Mouse (Mus musculus): ENCODE data around the gene Ly6c1.
"Not testable (repeated sequence)": the region's sequence is repeated elsewhere in the genome, so short reads cannot be mapped to it uniquely, and the experiment has no call there.

The Ly6c1 gene

DNA sequence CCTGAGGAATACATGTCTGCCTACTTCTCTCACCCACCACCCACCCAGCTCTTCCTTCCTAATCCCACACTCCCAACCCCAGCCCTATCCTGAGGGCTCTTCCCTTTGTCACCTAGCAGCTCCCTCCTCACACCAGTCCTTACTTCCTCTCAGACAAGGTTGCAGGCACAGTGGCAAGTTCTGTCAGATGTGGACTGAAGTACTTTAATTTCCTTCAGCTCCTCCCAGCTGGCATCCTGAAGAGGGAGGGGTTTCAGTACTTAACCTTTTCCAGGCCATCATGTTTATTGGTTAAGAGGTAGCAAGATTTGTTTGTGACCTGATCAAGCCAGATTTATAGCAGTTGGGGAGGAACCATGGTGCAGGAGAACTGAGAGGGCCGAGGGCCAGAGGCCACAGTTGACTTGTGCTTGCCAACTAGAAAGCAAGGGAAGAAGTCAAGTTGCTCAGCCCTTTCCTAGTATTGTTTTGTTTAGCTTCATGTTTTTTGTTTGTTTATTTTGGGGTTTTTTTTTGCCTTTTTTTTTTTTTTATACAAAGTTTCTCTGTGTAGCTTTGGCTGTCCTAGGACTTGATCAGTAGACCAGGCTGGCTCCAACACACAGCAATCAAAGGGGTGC lies at the start of gene Ly6c1:
Gene Ly6c1, minus strand, starts transcription at position 189 of the 620 bp plus-strand sequence.
- DNase-seq (ENCODE audit: low spot score), result not testable (repeated sequence)

DNA sequence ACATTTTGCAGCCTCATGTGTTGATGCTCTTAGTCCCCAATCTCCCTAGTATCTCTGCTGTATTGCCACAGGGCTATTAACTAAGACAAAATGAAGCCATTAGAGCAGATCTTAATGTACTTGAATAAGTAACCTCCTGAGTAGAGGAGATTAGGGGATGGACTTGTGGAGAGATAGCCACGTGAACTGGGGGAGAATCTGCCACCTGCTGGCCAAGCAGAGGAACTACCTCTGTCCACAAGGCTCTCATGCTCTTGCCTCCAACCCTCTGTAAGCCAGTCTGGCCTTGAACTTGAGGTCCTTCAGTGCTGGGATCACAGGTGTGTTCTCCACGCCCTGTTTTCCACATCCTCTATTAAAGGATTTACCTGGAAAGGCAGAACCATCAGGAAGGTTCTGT lies 39.4 kb upstream of the Ly6c1 start:
- peak; percentile 26 for DNase-seq (ENCODE audit: low spot score)

DNA sequence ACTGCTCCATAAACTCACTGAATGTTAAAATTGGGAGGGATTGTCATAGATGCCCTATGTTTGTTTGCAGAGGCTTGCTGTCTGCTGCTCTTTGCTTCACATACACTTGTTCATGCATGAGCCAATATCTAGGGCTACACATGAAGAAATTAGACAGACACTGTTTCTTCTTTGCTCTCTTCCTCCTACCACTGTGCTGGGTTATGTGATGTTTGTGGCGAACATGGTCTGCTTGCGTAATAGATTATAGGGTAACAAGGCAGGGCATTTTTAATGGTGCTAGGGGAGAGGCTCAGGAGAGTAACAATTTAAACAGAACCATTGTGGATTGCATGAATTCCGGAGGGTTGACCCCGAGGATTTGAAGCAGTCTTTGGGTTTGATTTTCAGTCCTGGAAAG lies 21.3 kb upstream of the Ly6c1 start:
- DNase-seq (ENCODE audit: low spot score), result no peak

DNA sequence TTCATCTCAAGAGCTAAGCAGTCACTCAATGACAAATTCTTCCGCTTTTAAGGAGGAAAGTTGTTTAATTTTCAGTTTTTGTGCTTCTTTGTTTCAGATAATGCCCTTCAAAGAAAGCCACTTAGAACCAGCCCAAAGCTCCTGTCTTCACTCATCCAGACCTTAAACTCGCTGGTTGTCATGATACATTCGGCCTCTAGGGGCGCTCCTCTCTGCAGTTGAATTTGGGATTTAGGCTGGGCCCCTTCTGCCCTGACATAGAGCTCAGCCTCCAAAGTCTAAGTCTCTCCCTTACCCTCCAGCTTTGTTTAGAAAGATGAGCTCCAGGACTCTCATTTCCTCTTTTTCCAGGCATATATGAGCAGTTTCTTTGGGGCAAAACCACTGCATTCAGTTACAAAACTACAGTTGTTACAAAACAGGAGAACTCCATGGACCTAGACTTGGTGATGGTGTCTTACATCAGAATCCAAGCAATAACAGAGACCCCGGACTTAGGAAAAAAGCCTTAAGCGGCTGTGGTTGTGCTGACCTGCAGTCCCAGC lies 13.5 kb upstream of the Ly6c1 start:
- peak; percentile 65 for DNase-seq (ENCODE audit: low spot score)

DNA sequence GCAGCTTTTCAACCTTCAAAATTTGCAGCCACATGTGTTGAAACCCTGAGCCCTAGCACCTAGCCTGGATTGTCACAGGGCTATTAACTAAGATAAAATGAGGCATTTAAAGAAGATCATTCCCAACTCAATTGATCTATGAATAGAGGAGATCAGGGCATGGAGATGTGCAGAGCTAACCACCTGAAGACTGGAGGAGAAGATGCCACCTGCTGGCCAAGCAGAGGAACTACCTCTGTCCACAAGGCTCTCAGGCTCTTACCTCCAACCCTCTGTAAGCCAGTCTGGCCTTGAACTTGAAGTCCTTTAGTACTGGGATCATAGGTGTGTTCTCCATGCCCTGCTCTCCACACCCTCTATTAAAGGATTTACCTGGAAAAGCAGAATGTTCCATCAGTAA lies 11.9 kb upstream of the Ly6c1 start:
- DNase-seq (ENCODE audit: low spot score), result peak; percentile 63

DNA sequence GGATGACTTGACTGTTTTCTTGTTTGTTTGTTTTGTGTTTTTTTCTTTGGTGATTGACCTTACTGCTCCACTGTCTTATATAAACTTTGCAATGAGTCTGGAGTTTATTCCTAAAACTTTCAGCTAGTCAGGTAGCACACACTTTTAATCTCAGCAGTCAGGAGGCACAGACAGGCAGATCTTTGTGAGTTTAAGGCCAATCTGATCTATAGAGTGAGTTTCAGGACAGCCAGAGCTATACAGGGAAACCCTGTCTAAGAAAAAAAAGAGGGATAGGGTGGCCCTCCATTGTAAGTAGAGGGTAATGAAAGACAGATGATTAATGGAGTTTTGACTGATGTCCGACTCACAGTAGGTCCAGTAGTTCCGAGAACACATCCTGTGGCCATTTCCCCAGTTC lies 7.4 kb upstream of the Ly6c1 start:
- no peak for DNase-seq (ENCODE audit: low spot score)

DNA sequence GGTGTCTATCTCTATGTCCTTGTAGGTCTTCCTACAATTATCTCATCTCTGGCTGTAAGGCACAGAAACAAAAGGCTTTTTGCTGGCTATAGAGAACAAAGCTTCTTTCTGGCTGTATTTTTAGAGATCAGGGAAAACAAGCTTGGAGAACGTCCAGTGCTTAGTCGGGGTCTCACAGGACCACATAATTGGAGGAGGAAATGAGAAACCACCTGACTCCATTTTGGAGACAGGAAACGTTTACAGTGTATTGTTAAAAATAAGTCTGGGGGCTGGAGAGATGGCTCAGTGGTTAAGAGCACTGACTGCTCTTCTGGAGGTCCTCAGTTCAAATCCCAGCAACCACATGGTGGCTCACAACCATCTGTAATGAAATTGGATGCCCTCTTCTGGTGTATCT lies 6.8 kb upstream of the Ly6c1 start:
- DNase-seq (ENCODE audit: low spot score), result not testable (repeated sequence)

DNA sequence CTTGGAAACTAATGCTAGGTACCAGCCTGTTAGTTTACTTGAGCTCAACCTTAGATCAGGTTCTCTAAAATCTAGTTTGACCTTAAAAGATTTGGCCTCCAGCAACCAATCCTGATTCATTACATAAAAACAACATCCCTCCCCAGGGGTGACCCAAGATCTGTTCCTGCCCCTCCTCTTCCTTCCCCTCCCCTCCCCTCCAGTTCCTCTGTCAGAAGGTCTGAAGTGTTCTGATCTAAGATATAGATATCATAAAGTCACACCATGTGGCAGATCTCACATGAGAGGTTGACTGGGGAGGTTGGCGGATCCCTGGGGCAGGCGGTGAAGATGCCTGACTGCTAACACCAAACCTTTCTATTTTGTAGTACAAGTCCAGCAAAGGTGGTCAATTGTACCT lies 3.8 kb upstream of the Ly6c1 start:
- DNase-seq (ENCODE audit: low spot score), result peak; percentile 57

DNA sequence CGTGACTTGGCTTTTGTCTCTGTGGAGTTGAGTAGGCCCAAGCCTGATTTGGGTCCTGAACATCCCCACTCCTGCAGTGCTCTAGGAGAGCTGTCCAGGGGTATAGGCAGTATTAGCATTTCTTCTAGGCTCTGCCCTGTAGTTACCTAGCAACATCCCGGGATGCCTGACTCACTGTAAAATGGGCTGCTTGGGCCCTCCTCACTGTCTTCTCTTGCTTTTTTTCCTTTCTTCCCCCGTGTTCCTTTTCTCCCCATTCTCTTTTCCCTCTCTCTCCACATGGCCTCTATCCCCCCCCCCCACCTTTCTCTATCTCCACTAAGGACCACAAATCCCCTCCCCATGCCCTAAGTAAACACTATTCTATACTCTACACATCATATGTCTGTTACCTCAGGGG lies 2.5 kb upstream of the Ly6c1 start:
- not testable (repeated sequence) for DNase-seq (ENCODE audit: low spot score)

DNA sequence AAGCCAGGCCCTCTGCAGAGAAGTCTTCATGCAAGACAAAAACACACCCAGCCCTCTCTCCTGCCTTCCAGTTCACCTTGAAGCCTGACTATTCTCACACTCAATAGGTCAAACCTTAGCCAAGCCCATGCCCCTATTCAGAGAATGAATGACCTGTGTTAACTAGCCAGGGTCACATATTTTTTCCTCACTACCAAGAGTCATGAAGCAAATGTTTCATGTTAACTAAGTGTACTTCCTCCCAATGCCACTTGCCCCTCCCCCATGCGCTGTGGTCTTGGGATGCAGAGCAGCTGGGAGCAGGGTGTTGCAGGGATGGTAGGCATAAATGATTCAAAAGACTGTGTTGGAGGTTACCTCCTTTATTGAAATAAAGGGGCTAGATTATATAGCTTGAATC lies 2.0 kb upstream of the Ly6c1 start:
- not testable (repeated sequence) for DNase-seq (ENCODE audit: low spot score)

DNA sequence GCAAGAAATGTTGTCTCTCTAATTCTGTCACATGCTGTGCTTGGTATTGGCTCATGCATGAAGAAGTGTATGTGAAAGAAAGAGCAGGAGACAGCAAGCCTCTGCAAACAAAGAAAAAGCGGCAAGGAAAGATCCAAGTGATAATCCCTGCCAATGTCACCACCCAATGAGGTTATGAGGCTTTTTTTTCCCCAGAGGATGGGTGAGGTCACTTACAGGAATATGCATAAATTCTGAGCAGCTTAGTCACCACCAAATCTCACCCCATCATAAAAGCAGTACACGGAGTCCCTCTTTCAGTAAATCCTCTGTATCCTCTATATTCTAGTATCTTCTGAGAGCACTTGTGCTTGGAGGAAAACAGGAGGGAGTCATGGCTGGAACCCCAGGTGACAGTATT lies 1.2 kb upstream of the Ly6c1 start:
- peak; percentile 77 for DNase-seq (ENCODE audit: low spot score)

DNA sequence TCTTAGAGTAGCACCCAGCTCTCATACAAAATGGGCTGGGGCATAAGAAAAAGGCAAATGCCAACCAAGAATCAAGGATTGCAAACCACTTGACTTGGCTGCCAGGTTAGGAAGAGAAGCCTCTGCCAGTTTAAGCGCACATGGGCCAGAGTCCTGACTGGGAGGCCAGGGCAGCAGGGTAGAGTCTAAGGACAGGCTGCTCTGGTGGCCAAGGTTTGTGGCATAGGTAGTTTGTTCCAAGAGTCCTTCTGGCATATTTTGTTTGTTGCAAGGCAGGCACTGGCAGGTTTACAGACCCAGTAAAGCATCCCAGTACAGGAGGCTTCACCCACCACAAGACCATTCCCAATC lies 685 bp downstream of the Ly6c1 start:
- DNase-seq (ENCODE audit: low spot score), result not testable (repeated sequence)

DNA sequence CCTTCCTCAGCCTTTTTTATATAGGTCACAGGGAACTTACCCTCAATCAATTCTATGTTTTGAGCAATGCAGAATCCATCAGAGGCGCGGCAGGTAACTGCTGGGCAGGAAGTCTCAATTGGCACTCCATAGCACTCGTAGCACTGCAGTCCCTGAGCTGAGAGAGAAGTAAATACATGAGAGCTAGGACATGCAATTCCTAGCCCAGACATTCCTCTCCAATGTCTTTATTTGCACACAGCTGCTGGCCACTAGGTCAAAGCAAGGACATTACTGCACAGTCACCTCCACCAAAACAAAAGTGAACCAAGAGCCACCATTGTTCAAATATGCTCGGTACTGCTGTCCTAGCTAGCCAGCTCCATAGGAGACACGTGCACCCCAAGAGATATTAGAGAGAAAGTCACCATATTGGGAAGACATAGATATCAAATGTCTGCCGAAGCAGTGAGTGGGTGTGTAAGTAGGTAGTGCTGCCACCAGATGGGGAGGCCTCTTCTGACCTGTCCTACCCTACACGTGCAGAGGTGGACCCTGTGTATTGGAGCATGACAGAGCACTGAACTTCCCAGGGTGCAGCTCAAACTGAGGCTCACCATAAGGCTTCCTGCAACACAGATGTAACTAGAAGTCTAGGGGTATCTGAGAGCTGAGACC lies 1.2 kb downstream of the Ly6c1 start:
- not testable (repeated sequence) for DNase-seq (ENCODE audit: low spot score)

DNA sequence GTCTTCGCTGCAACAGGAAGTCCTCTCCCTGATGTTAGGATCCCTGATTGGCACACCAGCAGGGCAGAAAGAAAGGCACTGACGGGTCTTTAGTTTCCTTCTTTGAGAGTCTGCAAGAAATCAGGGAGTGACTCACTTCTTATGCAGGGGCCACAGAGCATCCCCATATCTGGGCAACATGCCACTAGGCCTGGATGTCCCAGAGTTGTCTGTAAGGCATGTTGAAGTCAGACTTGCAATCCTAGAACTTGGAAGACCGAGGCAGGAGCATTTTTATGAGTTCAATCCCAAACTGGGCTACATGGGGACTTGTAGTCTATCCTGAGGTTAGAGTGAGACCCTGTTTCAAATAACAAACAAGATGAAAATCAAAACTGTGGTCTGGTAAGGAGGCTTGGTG lies 3.1 kb downstream of the Ly6c1 start:
- not testable (repeated sequence) for DNase-seq (ENCODE audit: low spot score)

DNA sequence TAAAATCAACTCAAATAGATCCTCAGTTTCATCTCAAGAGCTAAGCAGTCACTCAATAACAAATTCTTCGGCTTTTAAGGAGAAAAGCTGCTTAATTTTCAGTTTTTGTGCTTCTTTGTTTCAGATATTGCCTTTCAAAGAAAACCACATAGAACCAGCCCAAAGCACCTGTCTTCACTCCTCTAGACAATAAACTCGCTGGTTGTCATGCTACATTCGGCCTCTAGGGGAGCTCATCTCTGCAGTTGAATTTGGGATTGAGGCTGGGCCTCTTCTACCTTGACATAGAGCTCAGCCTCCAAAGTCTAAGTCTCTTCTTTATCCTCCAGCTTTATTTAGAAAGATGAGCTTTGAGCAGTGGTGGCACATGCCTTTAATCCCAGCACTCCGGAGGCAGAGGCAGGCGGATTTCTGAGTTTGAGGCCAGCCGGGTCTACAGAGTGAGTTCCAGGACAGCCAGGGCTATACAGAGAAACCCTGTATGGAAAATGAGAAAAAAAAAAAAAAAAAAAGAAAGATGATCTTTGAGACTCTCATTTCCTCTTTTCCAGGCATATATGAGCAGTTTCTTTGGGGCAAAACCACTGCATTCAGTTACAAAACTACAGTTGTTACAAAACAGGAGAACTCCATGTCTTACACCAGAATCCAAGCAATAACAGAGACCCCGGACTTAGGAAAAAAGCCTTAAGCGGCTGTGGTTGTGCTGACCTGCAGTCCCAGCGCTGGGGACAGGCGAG lies 27.4 kb downstream of the Ly6c1 start:
- DNase-seq (ENCODE audit: low spot score), result not testable (repeated sequence)

DNA sequence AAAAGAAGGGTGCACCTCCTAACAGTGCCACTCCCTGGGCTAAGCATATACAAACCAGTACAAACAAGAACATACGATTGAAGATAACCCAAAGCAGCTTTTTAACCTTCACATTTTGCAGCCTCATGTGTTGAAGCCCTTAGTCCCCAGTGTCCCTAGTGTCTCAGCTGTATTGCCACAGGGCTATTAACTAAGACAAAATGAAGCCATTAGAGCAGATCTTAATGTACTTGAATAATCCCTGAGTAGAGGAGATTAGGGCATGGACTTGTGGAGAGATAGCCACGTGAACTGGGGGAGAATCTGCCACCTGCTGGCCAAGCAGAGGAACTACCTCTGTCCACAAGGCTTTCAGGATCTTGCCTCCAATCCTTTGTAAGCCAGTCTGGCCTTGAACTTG lies 29.2 kb downstream of the Ly6c1 start:
- peak; percentile 28 for DNase-seq (ENCODE audit: low spot score)

Measured in lung, postnatal 25 days (tissue).